Comparison of ENCODE assay signal across 7 mouse cellular contexts in genomic region chr10:80329273-80330081, GRCm38 (mm10). TPM values are rescaled to one million over a fixed set of nuclear protein-coding genes. Genes with fewer than 3 reads are reported as not detected.
DNase-seq lines count a peak whose midpoint lies in the region; ATAC-seq and TF ChIP-seq lines count a peak whose summit lies in the region.

Gene Pcsk4 (minus strand): TSS chr10:80329498.
Gene Reep6 (plus strand): TSS chr10:80329953.

- peak within 1 kb of the TSS; percentile 54 for H3K4me3 ChIP-seq in embryonic facial prominence, embryonic 13.5 days
- H3K4me3 ChIP-seq in kidney, adult 2 months (ENCODE audit: insufficient read depth, low read depth, low read length) = peak within 1 kb of the TSS; percentile 46
- peak within 1 kb of the TSS; percentile 50 for H3K4me3 ChIP-seq in limb, embryonic 12.5 days (replicated peaks)
- H3K4me3 ChIP-seq in midbrain, embryonic 16.5 days (ENCODE audit: low read depth, low read length) = peak within 1 kb of the TSS; percentile 40

- no peak for TF ChIP-seq POLR2A in kidney, adult 2 months (IDR thresholded peaks at IDR 0.05; ENCODE audit: low read depth, low read length)

- peaks cover 23% of the 10 kb centered on the region for H3K4me1 ChIP-seq in embryonic facial prominence, embryonic 13.5 days
- H3K4me1 ChIP-seq in kidney, adult 2 months (ENCODE audit: control insufficient read depth, insufficient read depth, low read length) = peaks cover 5% of the 10 kb centered on the region; the same call in 1 of the 2 replicates
- peaks cover 22% of the 10 kb centered on the region for H3K4me1 ChIP-seq in limb, embryonic 12.5 days (replicated peaks)
- H3K4me1 ChIP-seq in midbrain, embryonic 16.5 days (ENCODE audit: control insufficient read depth, insufficient read depth, low read length) = peaks cover 8% of the 10 kb centered on the region; the same call in 1 of the 2 replicates

- peak; percentile 81 for ATAC-seq in embryonic facial prominence, embryonic 13.5 days (ENCODE audit: insufficient number of reproducible peaks, insufficient read depth, low FRiP score, low TSS enrichment, low read depth)
- peak; percentile 89 for ATAC-seq in limb, embryonic 12.5 days (ENCODE audit: insufficient number of reproducible peaks, insufficient read depth, low FRiP score, low TSS enrichment, low read depth)
- ATAC-seq in midbrain, embryonic 16.5 days = peak; percentile 93

- 5% methylated on average over 35 of the region's 36 CpGs for WGBS in embryonic facial prominence, embryonic 13.5 days
- WGBS in kidney, adult 2 months = 4% methylated on average over 36 of the region's 36 CpGs
- 5% methylated on average over 36 of the region's 36 CpGs for WGBS in limb, embryonic 12.5 days
- WGBS in midbrain, embryonic 16.5 days = 5% methylated on average over 35 of the region's 36 CpGs

- H3K36me3 ChIP-seq in embryonic facial prominence, embryonic 13.5 days = no peaks in the 10 kb centered on the region
- H3K36me3 ChIP-seq in kidney, adult 2 months (ENCODE audit: control insufficient read depth, insufficient read depth, low read length) = no peaks in the 10 kb centered on the region
- no peaks in the 10 kb centered on the region for H3K36me3 ChIP-seq in limb, embryonic 12.5 days
- no peaks in the 10 kb centered on the region for H3K36me3 ChIP-seq in midbrain, embryonic 16.5 days (ENCODE audit: control insufficient read depth, insufficient read depth, low read length)

- H3K27me3 ChIP-seq in embryonic facial prominence, embryonic 13.5 days = peaks cover 25% of the 10 kb centered on the region
- no peaks in the 10 kb centered on the region for H3K27me3 ChIP-seq in kidney, adult 2 months (replicated peaks; ENCODE audit: control insufficient read depth, insufficient read depth, low read length)
- peaks cover 56% of the 10 kb centered on the region for H3K27me3 ChIP-seq in limb, embryonic 12.5 days
- H3K27me3 ChIP-seq in midbrain, embryonic 16.5 days (ENCODE audit: control insufficient read depth, insufficient read depth, low read depth, low read length) = no peaks in the 10 kb centered on the region; the same call in 1 of the 2 replicates

- peak within 1 kb of the TSS; percentile 72 for H3K9ac ChIP-seq in embryonic facial prominence, embryonic 13.5 days
- H3K9ac ChIP-seq in limb, embryonic 12.5 days (replicated peaks) = peak within 1 kb of the TSS; percentile 57
- peak within 1 kb of the TSS; percentile 51 for H3K9ac ChIP-seq in midbrain, embryonic 16.5 days (ENCODE audit: low read depth, low read length)

- DNase-seq in adrenal gland, postnatal 36 days = peak; percentile 95 to 99
- DNase-seq in heart, adult 18-20 months = peak; percentile 90 to 95
- DNase-seq in kidney, adult 2 months = peak; percentile 98
- DNase-seq in spleen, postnatal 10 days (ENCODE audit: low spot score in 2 of 2) = peak; percentile 92 to 95

- TF ChIP-seq CTCF in kidney, adult 2 months (conservative IDR thresholded peaks at IDR 0.05; ENCODE audit: insufficient read depth, insufficient read length, low read depth, low read length) = no peak

- no peak within 1 kb of the TSS for H3K27ac ChIP-seq in embryonic facial prominence, embryonic 13.5 days
- 0 out of 2 replicates have a peak within 1 kb of the TSS, but pooled peaks have one; percentile 12 for H3K27ac ChIP-seq in kidney, adult 2 months (ENCODE audit: insufficient read depth, low read depth, low read length)
- H3K27ac ChIP-seq in limb, embryonic 12.5 days = no peak within 1 kb of the TSS
- no peak within 1 kb of the TSS for H3K27ac ChIP-seq in midbrain, embryonic 16.5 days (ENCODE audit: low read length)

- peak within 1 kb of the TSS; percentile 94 for H3K4me2 ChIP-seq in embryonic facial prominence, embryonic 13.5 days
- H3K4me2 ChIP-seq in limb, embryonic 12.5 days = peak within 1 kb of the TSS; percentile 85
- peak within 1 kb of the TSS; percentile 79 for H3K4me2 ChIP-seq in midbrain, embryonic 16.5 days (ENCODE audit: low read length)

- no peaks in the 10 kb centered on the region for H3K9me3 ChIP-seq in embryonic facial prominence, embryonic 13.5 days
- no peaks in the 10 kb centered on the region for H3K9me3 ChIP-seq in limb, embryonic 12.5 days
- no peaks in the 10 kb centered on the region for H3K9me3 ChIP-seq in midbrain, embryonic 16.5 days (replicated peaks; ENCODE audit: control insufficient read depth, low read length, poor library complexity, severe bottlenecking)

RNA-seq across cellular contexts. Expression of gene Pcsk4, which starts in this region (rescaled TPM):
- 1 to 10 TPM; 2.2 to 3.3 TPM for total RNA-seq in adrenal gland, postnatal 36 days (2021)
- polyA plus RNA-seq in embryonic facial prominence, embryonic 13.5 days (2015; fragmentation: Nextera tagmentation; extraction: Ambion mirVana) = 4.4 and 4.9 TPM in 2 replicates
- total RNA-seq in heart, adult 18-20 months (2021) = 1 to 10 TPM; 1.3 TPM
- polyA plus RNA-seq in kidney, adult 2 months (2012; rRNA removed) = 9.1 and 12.2 TPM in 2 replicates
- 6.3 and 6.6 TPM in 2 replicates for polyA plus RNA-seq in limb, embryonic 12.5 days (2016; fragmentation: Nextera tagmentation; extraction: Ambion mirVana)
- 5.6 and 6.5 TPM in 2 replicates for polyA plus RNA-seq in midbrain, embryonic 16.5 days (2015; fragmentation: Nextera tagmentation; extraction: Ambion mirVana)

RNA-seq across cellular contexts. Expression of gene Reep6, which starts in this region (rescaled TPM):
- total RNA-seq in adrenal gland, postnatal 36 days (2021) = 10 to 100 TPM; 11.0 to 13.7 TPM
- 6.0 and 6.3 TPM in 2 replicates for polyA plus RNA-seq in embryonic facial prominence, embryonic 13.5 days (2015; fragmentation: Nextera tagmentation; extraction: Ambion mirVana)
- total RNA-seq in heart, adult 18-20 months (2021) = 1 to 10 TPM; 4.8 to 5.3 TPM
- 24.7 and 25.1 TPM in 2 replicates for polyA plus RNA-seq in kidney, adult 2 months (2012; rRNA removed)
- 4.1 and 4.6 TPM in 2 replicates for polyA plus RNA-seq in limb, embryonic 12.5 days (2016; fragmentation: Nextera tagmentation; extraction: Ambion mirVana)
- polyA plus RNA-seq in midbrain, embryonic 16.5 days (2015; fragmentation: Nextera tagmentation; extraction: Ambion mirVana) = 6.0 and 8.6 TPM in 2 replicates
